Mouse (Mus musculus) neural tube, embryonic 10.5 days (tissue): ENCODE data around the gene Ltb.

Experiments used
- DNase-seq: peaks from one replicate; pipeline ENCODE4 v3.0.0-alpha.2; 2017; ENCODE audit warnings: low spot score; ENCODE audit errors: extremely low spot score

Gene Ltb

GRCm38 (mm10) chr17:35193881-35194843 lies at the start of gene Ltb:
Ltb (plus strand) TSS chr17:35194439.
- no peak for DNase-seq

- DNase-seq = no peak
These were observed 48.1 kb upstream of the Ltb start for GRCm38 (mm10) chr17:35146139-35146538.

DNA sequence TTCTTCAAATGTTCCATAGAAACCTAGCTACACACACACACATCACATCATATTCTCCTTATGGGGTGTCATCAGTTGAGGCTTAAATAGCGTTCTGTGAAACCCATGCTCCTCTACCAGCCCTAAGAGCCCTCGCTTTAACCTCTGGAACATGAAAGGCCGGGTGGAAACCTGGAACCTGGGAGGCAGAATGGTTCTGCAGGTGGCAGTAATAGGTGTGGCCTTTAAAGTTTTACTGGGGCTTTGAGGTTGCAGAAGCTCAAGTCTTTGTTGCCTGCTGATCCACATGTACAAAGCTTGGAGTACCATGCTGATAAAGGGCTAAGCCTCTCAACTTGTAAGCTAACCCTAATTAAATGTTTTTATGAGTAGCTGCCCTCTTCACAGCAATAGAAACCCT lies 46.9 kb upstream of the Ltb start:
- no peak for DNase-seq

DNA sequence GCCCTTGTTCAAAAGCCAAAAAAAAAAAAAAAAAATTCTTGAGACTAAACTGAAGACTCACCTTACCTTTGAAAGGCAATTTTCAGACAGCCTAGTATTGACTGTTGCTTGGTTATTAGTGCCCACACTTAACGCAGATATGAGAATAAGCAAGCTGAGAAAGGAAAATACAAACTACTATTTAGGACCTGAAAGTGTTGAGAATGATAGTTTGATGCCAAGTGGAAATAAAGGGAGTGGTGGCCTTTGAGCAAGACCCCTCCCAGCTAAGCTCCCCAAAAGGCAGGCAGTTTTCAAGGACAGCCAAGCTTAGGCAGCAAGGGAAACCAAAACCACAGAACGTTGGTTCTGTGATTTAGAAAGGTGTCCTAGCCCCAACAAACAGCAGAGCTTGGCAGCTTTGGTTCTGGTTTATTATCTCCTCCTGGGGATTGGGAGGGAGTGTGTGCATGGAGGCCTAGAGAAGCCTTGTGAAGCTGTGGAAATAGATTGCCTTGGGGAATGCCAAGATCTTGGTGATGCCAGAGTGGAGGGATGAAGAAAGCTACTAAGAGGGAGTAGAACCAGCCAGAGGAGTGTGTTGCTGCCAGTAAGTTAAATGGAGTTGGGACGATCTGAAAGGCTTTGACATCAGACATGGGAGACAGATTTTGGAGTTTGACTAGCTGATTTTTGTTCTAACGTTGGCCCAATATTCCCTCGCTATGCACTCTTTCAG lies 46.2 kb upstream of the Ltb start:
- DNase-seq = no peak

DNA sequence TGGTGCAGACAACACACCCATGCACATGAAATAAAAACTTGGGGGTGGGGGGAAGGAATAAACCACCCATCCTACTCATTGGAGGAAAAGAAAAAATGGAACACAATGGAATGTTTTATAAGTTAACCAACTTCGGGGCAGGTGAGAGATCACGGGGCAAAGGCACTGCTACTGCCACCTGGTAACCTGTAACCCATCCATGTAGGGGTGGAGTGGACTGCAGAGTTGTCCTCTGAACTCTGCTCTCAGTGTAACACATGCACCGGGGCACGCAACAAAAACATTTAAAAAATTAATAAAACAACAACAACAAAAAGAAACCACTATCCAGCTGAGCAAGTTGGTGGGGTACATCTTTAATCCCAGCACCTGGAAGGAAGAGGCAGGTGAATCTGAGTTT lies 42.1 kb upstream of the Ltb start:
- no peak for DNase-seq

DNA sequence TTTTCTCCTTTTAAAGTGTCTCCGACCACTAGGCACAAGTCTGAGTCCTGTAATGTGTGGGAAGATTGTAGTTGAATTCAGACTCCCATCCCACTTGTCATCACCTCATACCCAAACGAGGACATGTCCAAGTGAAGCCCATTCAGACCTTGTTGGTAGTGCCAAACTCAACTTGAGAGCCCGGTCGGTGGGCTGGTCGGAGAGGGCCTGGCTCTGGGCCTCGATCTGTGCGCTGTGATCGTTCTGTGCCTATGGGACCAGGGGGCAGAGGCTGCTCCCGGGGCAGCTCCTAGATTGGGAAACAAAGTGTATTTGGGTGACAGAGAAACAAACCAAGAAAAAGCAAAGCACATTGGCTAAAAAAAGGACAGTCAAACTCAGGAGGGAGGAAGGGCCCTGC lies 41.2 kb upstream of the Ltb start:
- DNase-seq = no peak

GRCm38 (mm10) chr17:35153931-35154330 lies 40.3 kb upstream of the Ltb start:
- DNase-seq = no peak

DNA sequence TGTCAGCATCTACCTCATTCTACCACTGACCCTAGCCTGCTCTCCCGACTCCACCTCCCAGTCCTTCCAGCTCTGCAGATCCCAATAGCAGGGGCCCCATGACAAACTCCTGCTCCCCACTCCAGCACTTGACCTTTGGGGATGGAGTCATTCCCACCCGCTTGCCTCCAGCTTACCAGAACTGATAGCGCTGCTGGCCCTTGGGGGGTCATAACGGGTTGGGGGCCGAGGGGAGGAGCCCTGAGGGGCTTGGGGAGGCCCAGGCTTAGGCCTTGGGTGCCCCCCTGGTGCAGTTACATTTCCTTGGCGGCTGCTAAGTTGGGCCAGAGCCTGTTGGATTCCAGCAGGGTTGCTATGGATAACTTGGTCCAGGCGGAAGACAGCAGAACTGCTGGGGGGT lies 39.6 kb upstream of the Ltb start:
- no peak for DNase-seq

DNA sequence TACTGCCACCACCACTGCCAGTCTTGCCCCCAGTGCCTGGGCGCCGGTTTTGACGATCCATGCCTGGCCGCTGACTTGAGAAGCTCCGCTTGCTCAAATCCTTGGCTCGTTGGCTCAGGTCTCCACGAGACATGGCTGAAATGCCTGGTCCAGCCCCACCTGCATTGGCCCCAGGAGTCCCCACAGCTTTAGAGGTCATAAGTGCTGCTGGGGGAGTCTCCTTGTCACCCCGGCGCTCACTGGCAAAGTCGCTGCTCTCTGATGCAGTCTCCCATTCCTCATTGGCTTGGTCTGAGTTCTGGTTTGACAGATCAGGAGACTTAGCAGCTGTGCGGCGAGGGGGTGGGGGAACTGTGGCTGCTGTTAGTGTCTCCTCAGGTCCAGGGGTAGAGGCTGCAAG lies 38.8 kb upstream of the Ltb start:
- no peak for DNase-seq

DNA sequence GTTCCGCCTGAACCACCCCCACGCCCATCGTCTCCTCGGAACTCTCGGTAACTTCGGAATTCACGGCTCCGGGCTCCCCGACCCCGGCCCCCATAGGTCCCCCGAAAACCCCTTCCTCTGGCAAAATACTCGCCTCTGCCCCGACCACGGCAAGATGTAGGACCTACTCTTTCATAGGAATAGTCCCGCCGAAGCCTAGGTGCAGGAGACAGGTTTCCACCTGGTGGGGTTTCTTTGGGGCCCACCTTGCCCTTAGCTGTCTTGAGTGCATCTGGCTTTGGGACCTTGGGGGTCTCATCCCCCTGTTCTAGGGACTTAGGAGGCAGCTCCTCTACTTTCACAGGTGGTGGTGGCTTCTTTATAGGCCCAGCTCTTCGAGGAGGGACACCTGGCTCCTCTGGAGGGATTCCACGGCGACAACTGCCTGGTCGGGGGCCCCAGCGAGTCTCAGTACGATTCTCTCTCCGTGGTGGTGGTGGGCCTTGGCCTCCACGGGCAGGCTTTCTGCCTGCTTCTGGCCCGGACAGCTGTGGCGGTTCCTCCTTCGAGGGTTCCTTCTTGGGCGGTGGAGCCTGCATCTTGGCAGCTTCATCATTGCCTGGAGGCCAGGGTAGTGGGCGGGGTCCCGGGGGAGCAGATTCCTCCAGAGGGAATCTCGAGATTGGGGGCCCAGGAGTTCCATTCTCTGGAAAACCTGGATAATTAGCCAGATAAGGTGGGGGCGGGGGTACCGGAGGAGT lies 37.6 kb upstream of the Ltb start:
- DNase-seq = no peak

GRCm38 (mm10) chr17:35157254-35157653 lies 37.0 kb upstream of the Ltb start:
- DNase-seq = no peak

DNA sequence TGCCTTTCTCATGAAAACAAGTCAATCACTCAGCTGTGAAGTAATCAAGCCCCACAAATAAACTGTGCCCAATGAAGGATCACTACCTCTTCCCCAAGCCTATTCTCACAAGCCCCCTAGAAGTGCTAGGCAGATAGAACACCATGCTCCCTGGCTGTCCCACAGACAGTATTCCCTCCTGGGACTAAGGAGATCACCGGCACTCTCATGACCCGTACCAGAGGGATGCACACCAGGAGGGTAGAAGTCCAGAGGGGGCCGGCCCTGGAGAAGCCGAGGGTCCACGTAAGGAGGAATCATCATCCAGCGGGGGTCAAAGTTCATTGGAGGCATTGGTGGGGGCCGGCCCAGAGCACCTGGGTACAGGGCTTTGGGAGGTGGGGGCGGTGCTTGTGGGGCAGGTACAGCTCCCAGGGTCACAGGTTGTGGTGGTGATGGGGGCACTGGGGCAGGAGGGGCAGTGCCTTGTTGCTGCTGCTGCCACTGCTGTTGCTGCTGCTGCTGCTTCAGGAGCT lies 36.5 kb upstream of the Ltb start:
- DNase-seq = no peak

GRCm38 (mm10) chr17:35158850-35159593 lies 35.2 kb upstream of the Ltb start:
- DNase-seq = no peak

- no peak for DNase-seq
These were observed 34.6 kb upstream of the Ltb start for GRCm38 (mm10) chr17:35159638-35160037.

DNA sequence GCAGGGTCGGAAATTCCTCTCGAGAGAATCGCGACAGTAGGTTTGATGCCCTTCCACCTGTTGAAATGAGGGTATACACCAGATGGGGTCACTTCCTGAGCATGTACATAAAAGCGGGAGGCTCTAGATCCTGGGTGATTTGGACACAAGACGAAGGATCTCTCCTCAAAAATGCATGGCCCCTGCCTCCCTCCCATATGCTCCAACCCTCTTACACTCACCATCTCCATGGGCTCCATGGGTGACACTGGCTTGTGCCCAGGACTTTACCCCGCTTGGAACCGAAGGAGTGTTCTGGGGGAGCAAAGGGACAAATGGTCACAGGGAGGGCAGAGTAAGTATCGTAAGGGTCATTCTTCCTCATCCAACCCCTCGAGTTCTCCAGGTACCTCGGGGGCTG lies 32.8 kb upstream of the Ltb start:
- no peak for DNase-seq

DNA sequence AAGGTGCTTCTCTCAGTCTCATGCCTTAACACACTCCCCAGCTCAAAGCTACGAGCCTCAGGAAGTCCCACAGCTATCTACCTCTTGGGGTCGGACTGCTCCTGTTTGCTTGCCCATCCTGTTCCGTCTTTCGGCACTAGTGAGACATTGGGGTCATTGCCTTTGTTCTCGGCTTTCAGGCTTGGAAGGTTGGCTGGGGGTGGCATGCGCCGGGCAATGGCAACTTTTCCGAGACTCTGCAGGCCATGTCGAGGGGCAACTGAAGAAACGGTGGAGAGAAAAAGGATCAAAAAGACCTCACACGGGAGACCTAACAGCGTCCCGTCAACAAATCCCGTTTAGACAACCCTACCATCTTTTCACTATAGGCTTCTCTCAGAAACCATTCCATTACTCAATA lies 32.1 kb upstream of the Ltb start:
- DNase-seq = no peak

- DNase-seq = no peak
These were observed 31.5 kb upstream of the Ltb start for GRCm38 (mm10) chr17:35162730-35163129.

- no peak for DNase-seq
These were observed 30.7 kb upstream of the Ltb start for GRCm38 (mm10) chr17:35163326-35164081.

GRCm38 (mm10) chr17:35164218-35164567 lies 30.0 kb upstream of the Ltb start:
- no peak for DNase-seq
